Mouse (Mus musculus) forebrain, embryonic 13.5 days (tissue): ENCODE data around the gene Nek10. TPM values are rescaled to one million over a fixed set of nuclear protein-coding genes. Genes with fewer than 3 reads are reported as not detected.
A peak's percentile ranks its signal among the peaks of the same experiment; 100 is the strongest.

Experiments
- ATAC-seq: fragments of 200-750 bp; cut with Nextera tagmentation; 2 replicates; pipeline ENCODE4 v1.8.0; 2017
- H3K27ac ChIP-seq: fragments of 300-500 bp; sonication (generic); 2 replicates; pipeline ENCODE4 v1.5.1; 2015; ENCODE audit warnings: inconsistent platforms, mild to moderate bottlenecking, moderate library complexity
- H3K27me3 ChIP-seq: fragments of 300-500 bp; sonication (generic); 2 replicates; pipeline ENCODE4 v1.6.1; 2015; ENCODE audit warnings: mild to moderate bottlenecking, inconsistent platforms
- H3K36me3 ChIP-seq: fragments of 300-500 bp; sonication (generic); 2 replicates; pipeline ENCODE4 v1.6.1; 2015; ENCODE audit warnings: mild to moderate bottlenecking, inconsistent platforms; ENCODE audit not compliant: poor library complexity, severe bottlenecking
- H3K4me1 ChIP-seq: fragments of 300-500 bp; sonication (generic); 2 replicates; pipeline ENCODE4 v1.6.1; 2015; ENCODE audit warnings: inconsistent platforms
- H3K4me2 ChIP-seq: fragments of 300-500 bp; sonication (generic); 2 replicates; pipeline ENCODE4 v1.6.1; 2015; ENCODE audit warnings: inconsistent platforms, mild to moderate bottlenecking, moderate library complexity
- H3K4me3 ChIP-seq: fragments of 300-500 bp; sonication (generic); 2 replicates; pipeline ENCODE4 v1.5.1; 2015; ENCODE audit warnings: mild to moderate bottlenecking, inconsistent platforms
- H3K9ac ChIP-seq: fragments of 300-500 bp; sonication (generic); 2 replicates; pipeline ENCODE4 v1.6.1; 2015; ENCODE audit warnings: mild to moderate bottlenecking, inconsistent platforms
- H3K9me3 ChIP-seq: fragments of 300-500 bp; sonication (generic); replicated peaks from 2 replicates; pipeline ENCODE4 v1.6.1; 2016; ENCODE audit warnings: inconsistent platforms
- WGBS: fragments of 180-500 bp; shearing (Covaris S2); methylation state at CpG from one replicate; pipeline ENCODE4 v1.1.7; 2015; 5-methylcytosine and 5-hydroxymethylcytosine counted together
- polyA plus RNA-seq: library from polyadenylated mRNA; unstranded; fragments of >200 nt; fragmentation: Nextera tagmentation; extraction: Ambion mirVana; gene quantifications from 2 replicates; pipeline ENCODE4 v1.2.1, GENCODE M21; 2015

Gene Nek10
- polyA plus RNA-seq, 1 experiment from 2014 or later = 0.08 TPM

- WGBS = 81% methylated on average over 2 of the region's 2 CpGs
- H3K9ac ChIP-seq = no peak overlapping the region
- ATAC-seq = no peak
Observed at GRCm38 (mm10) chr14:14834266-14834665, 31.1 kb downstream of the Nek10 start.

GRCm38 (mm10) chr14:14837627-14838026, 34.4 kb downstream of the Nek10 start:
- H3K4me1 ChIP-seq = no peaks in the 10 kb centered on the region
- H3K4me2 ChIP-seq = no peak overlapping the region
- no peak overlapping the region for H3K27ac ChIP-seq
- no peaks in the 10 kb centered on the region for H3K27me3 ChIP-seq
- no peak for ATAC-seq
- H3K9me3 ChIP-seq = no peaks in the 10 kb centered on the region
- H3K4me3 ChIP-seq = no peak overlapping the region
- 87% methylated on average over 4 of the region's 4 CpGs for WGBS
- H3K9ac ChIP-seq = no peak overlapping the region
- H3K36me3 ChIP-seq = no peaks in the 10 kb centered on the region

More at GRCm38 (mm10) chr14:14834266-14834665, 31.1 kb downstream of the Nek10 start:
- Histone ChIP-seq H3K4me1 (no peaks in the 10 kb centered on the region), H3K4me3 (no peak overlapping the region), H3K27me3 (no peaks in the 10 kb centered on the region), H3K36me3 (no peaks in the 10 kb centered on the region), H3K4me2 (no peak overlapping the region), H3K9me3 (no peaks in the 10 kb centered on the region), H3K27ac (no peak overlapping the region)

GRCm38 (mm10) chr14:14838109-14838508, 34.9 kb downstream of the Nek10 start:
- Histone ChIP-seq H3K4me2 (no peak overlapping the region), H3K4me3 (no peak overlapping the region), H3K9me3 (no peaks in the 10 kb centered on the region), H3K36me3 (no peaks in the 10 kb centered on the region), H3K4me1 (no peaks in the 10 kb centered on the region), H3K9ac (no peak overlapping the region), H3K27ac (no peak overlapping the region), H3K27me3 (no peaks in the 10 kb centered on the region)
- WGBS = 64% methylated on average over 1 of the region's 1 CpGs
- no peak for ATAC-seq

GRCm38 (mm10) chr14:14842734-14843530, 39.7 kb downstream of the Nek10 start:
- H3K27me3 ChIP-seq = no peaks in the 10 kb centered on the region
- H3K4me3 ChIP-seq = no peak overlapping the region
- H3K4me2 ChIP-seq = no peak overlapping the region
- no peaks in the 10 kb centered on the region for H3K36me3 ChIP-seq
- no peak for ATAC-seq
- H3K9me3 ChIP-seq = no peaks in the 10 kb centered on the region
- H3K27ac ChIP-seq = no peak overlapping the region
- WGBS = 69% methylated on average over 8 of the region's 8 CpGs
- H3K4me1 ChIP-seq = no peaks in the 10 kb centered on the region
- no peak overlapping the region for H3K9ac ChIP-seq

- no peaks in the 10 kb centered on the region for H3K27me3 ChIP-seq
- H3K4me2 ChIP-seq = no peak overlapping the region
- no peaks in the 10 kb centered on the region for H3K36me3 ChIP-seq
- 73% methylated on average over 3 of the region's 3 CpGs for WGBS
- no peak overlapping the region for H3K27ac ChIP-seq
- no peak for ATAC-seq
- H3K9me3 ChIP-seq = no peaks in the 10 kb centered on the region
- no peak overlapping the region for H3K9ac ChIP-seq
- no peak overlapping the region for H3K4me3 ChIP-seq
- H3K4me1 ChIP-seq = no peaks in the 10 kb centered on the region
Observed at GRCm38 (mm10) chr14:14852838-14853237, 49.6 kb downstream of the Nek10 start.

- H3K9me3 ChIP-seq = no peaks in the 10 kb centered on the region
- WGBS = 49% methylated on average over 3 of the region's 3 CpGs
- no peak overlapping the region for H3K9ac ChIP-seq
- no peak overlapping the region for H3K4me3 ChIP-seq
- no peak overlapping the region for H3K4me2 ChIP-seq
- no peak for ATAC-seq
- no peaks in the 10 kb centered on the region for H3K36me3 ChIP-seq
- no peak overlapping the region for H3K27ac ChIP-seq
- no peaks in the 10 kb centered on the region for H3K27me3 ChIP-seq
- peaks cover 2% of the 10 kb centered on the region; the same call in 1 of the 2 replicates for H3K4me1 ChIP-seq
Observed at GRCm38 (mm10) chr14:14860331-14860730, 57.1 kb downstream of the Nek10 start.

- H3K4me3 ChIP-seq = no peak overlapping the region
- no peak overlapping the region for H3K9ac ChIP-seq
- H3K4me2 ChIP-seq = peak overlapping the region; percentile 15; the same call in 1 of the 2 replicates
Observed at GRCm38 (mm10) chr14:14863690-14864356, 60.6 kb downstream of the Nek10 start.

GRCm38 (mm10) chr14:14869239-14869638, 66.0 kb downstream of the Nek10 start:
- Histone ChIP-seq H3K9ac (no peak overlapping the region), H3K9me3 (no peaks in the 10 kb centered on the region), H3K4me2 (no peak overlapping the region), H3K27ac (no peak overlapping the region), H3K36me3 (no peaks in the 10 kb centered on the region), H3K4me1 (no peaks in the 10 kb centered on the region), H3K4me3 (no peak overlapping the region), H3K27me3 (no peaks in the 10 kb centered on the region)
- no peak for ATAC-seq
- 88% methylated on average over 2 of the region's 2 CpGs for WGBS

More at GRCm38 (mm10) chr14:14863690-14864356, 60.6 kb downstream of the Nek10 start:
- no peaks in the 10 kb centered on the region for H3K36me3 ChIP-seq
- H3K9me3 ChIP-seq = no peaks in the 10 kb centered on the region
- peak; percentile 87 for ATAC-seq
- no peaks in the 10 kb centered on the region for H3K27me3 ChIP-seq
- H3K4me1 ChIP-seq = peaks cover 2% of the 10 kb centered on the region; the same call in 1 of the 2 replicates
- 24% methylated on average over 7 of the region's 7 CpGs for WGBS
- no peak overlapping the region for H3K27ac ChIP-seq

- peak; percentile 48; the same call in 1 of the 2 replicates for ATAC-seq
- H3K9me3 ChIP-seq = no peaks in the 10 kb centered on the region
- no peaks in the 10 kb centered on the region for H3K36me3 ChIP-seq
- no peak overlapping the region for H3K4me3 ChIP-seq
- no peaks in the 10 kb centered on the region for H3K27me3 ChIP-seq
- no peak overlapping the region for H3K9ac ChIP-seq
- no peaks in the 10 kb centered on the region for H3K4me1 ChIP-seq
- H3K4me2 ChIP-seq = no peak overlapping the region
- no peak overlapping the region for H3K27ac ChIP-seq
- WGBS = 98% methylated on average over 2 of the region's 2 CpGs
Observed at GRCm38 (mm10) chr14:14870059-14870458, 66.8 kb downstream of the Nek10 start.

- Histone ChIP-seq H3K4me1 (no peaks in the 10 kb centered on the region), H3K36me3 (no peaks in the 10 kb centered on the region), H3K9me3 (no peaks in the 10 kb centered on the region), H3K4me3 (no peak overlapping the region), H3K27me3 (no peaks in the 10 kb centered on the region), H3K9ac (no peak overlapping the region), H3K27ac (no peak overlapping the region), H3K4me2 (no peak overlapping the region)
- ATAC-seq = no peak
- 80% methylated on average over 3 of the region's 3 CpGs for WGBS
Observed at GRCm38 (mm10) chr14:14870463-14870862, 67.2 kb downstream of the Nek10 start.

GRCm38 (mm10) chr14:14871121-14871520, 67.9 kb downstream of the Nek10 start:
- Histone ChIP-seq H3K27ac (no peak overlapping the region), H3K9me3 (no peaks in the 10 kb centered on the region), H3K4me2 (no peak overlapping the region), H3K27me3 (no peaks in the 10 kb centered on the region), H3K36me3 (no peaks in the 10 kb centered on the region), H3K4me1 (no peaks in the 10 kb centered on the region), H3K9ac (no peak overlapping the region), H3K4me3 (no peak overlapping the region)
- ATAC-seq = no peak
- 96% methylated on average over 1 of the region's 1 CpGs for WGBS

- Histone ChIP-seq H3K9me3 (no peaks in the 10 kb centered on the region), H3K4me2 (no peak overlapping the region), H3K4me3 (no peak overlapping the region), H3K4me1 (no peaks in the 10 kb centered on the region), H3K27ac (no peak overlapping the region), H3K9ac (no peak overlapping the region), H3K36me3 (no peaks in the 10 kb centered on the region), H3K27me3 (no peaks in the 10 kb centered on the region)
- peak; percentile 82; the same call in 1 of the 2 replicates for ATAC-seq
- 71% methylated on average over 4 of the region's 4 CpGs for WGBS
Observed at GRCm38 (mm10) chr14:14871700-14872099, 68.5 kb downstream of the Nek10 start.
